Mouse (Mus musculus) left cerebral cortex, adult 8-10 months (tissue): ENCODE data around the gene P2ry6. TPM values are rescaled to one million over a fixed set of nuclear protein-coding genes. Genes with fewer than 3 reads are reported as not detected.

Source experiments
- DNase-seq, 2 experiments: peaks; one replicate each; pipeline ENCODE4 v3.0.0; 2022; ENCODE audit warnings: low spot score in 2 of 2
- total RNA-seq, 4 experiments: library from RNA; stranded (reverse); gene quantifications; 2 replicates each; pipeline ENCODE4 v1.2.4; 2022

Gene P2ry6
- 1 to 10 TPM; 2.0 to 7.4 (median 4.9) TPM for total RNA-seq

DNA sequence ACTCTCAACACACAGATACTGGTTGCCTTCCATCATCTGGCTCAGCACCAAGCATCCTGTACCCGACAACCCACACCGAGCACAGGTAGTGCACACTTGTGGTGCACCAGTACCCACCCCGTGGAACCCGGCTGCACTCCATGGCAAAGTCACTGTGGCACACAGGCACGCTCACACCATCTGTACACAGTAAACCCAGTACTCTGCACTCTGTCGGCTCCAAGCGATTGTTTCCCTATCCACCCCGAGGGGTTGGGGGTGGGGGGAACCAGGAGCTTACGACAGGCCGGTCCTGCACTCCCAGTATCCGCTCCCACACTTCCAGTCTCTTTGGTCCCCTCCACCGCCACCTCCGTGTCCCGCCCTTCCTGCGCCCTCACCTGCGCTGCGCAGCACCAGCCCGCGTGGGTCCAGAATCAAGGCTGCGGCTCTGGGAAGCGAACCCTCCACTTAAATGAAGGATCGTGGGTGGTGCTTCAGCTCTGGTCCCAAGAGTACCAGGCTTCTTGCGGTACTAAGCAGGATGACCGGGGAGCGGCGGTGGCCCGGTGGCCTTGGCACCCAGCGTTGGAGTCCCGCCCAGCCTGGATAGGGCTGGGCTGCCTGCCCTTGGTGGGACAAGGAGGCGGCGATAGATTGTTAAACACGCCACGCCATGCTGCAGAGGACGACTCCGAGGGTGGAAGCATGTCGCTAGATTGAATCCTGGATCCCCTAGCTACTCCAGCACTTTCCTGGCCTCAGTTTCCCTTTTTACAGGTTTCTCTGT lies at the start of gene P2ry6:
Gene P2ry6 (minus strand): TSS at position 515 of the 769 bp plus-strand sequence.
- no peak for DNase-seq

DNA sequence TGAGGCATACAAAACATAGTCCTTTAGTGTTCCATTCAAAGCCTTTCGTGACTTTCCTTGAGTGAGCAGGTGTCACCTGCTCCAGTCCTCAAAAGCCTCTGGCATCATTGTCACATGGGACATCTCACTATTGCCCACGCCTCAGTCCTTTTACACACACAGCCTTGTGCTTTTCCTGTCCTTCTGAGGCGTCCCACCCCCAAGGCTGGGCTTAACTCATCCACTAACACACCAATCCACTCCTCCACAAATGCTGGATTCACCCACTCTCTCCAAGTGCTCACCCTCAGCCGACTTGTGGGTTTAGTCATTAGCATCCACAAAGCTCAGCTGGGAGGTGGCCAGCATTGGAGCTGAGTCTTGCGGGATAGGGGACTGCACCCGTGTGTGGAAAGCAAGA lies 43.0 kb upstream of the P2ry6 start:
- DNase-seq, result peak in 1 of 2 experiments; percentile 57

DNA sequence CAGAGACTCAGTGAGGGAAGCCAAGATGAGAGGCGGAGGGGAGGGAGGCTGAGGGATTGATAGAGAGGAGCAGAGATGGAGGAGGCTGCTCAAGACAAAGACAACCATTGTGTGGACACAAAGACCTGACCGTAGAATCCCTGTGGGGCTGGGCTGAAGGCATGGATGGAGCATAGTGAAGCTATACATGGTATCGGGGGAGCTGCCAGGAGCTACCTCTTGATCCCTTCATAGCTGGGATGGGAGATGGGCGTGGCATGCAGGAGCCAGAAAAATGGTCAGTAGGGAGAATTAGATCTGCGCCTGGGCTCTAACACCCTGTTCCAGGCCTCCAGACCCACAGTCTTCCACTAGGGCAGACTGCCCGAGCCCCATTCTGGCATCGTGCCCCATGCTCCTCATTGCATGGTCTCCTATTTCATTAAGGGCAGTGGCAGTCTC lies 42.6 kb upstream of the P2ry6 start:
- peak in 1 of 2 experiments; percentile 13 for DNase-seq

DNA sequence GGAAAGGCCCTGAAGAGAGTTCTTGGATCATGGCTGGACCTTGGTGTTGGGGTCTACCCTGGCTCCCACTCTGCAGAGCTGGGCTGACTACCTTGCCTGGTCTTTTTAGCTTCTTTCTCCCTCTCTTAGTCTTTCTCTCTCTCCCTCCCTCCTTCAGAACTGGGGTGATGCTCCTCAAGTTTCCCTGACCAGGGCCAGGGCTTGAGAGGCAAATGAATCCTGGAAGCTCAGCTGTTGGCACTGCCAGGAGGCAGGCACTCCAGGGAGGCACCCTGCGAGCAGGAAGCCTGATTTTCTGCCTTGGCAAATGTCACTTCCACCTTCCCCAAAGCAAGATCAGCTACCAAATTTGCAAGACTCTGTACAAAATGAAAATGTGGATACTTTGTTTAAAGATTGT lies 40.5 kb upstream of the P2ry6 start:
- DNase-seq, result no peak

DNA sequence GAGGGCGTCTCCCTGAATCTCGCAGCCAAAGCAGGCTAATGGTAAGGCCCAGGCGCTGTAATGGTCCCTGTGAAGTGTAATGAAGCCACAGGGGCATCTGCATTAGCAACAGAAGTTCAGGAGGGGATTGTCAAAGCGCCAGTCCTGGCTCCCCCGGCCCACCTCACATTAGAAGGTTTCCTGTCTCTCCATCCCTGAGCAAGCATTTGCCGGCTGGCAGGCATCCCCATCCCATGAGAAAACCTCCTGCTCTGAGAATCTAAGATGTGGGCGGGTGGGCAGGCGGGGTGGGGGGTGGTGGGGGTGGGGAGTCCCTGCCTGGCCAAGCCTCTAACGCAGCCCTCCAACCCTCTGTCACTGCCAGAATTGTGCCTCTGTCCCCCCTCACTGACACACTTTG lies 39.6 kb upstream of the P2ry6 start:
- DNase-seq, result no peak

DNA sequence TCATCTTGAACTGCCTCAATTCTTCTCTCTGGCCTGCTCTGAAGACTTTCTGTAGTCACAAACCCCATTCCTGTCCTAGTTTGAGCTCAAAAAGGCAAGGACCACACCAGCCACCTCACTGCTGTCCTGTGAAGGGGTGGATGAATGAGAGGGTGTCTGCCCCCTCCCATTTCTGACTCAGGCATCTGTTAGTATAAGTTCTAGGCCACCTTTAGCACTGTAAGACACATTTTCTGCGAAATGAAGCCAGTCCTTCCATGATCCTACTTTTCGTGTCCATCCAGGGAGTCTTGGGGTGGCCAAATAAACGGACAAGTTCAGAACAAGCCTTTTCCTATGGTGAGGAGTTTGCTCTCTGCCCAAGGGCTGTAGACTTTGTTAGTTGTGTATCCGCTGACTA lies 38.1 kb upstream of the P2ry6 start, which contains the start of gene P2ry2:
Gene P2ry2 (minus strand): TSS at position 326 of the 400 bp plus-strand sequence.
- no peak for DNase-seq

DNA sequence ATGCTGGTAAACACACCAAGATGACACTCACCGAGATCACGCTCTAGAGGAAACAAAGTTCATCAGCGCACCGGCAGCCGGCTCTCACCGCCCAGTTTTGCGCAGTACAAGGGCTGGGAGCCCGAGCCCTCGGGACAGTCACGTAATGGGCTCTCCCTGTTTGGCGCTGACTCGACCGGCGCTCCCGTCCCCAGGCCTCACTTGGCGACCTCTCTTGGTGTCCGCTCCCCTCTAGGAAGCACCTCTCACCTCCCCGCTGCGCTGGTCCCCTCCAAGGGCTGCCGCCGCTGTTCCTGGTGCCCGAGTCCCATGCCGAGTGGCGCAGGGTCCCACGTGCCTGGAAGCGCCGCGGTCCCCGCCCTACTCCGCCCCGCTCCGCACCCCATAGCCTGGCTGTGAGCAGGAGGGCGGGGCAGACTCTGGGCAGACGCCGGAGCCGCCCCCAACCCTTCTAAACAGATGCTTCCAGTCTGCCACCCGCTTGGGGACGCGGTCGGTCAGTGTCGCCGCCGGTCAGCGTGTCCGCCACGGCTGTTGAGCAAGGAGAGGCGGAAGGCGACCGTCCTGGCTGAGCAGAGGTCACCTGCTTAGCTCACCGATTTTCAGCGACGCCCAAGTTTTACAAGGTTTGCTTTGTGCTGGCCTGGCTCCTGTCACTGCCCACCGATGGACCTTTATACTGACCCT lies 37.4 kb upstream of the P2ry6 start:
- peak in 1 of 2 experiments; percentile 15 for DNase-seq

DNA sequence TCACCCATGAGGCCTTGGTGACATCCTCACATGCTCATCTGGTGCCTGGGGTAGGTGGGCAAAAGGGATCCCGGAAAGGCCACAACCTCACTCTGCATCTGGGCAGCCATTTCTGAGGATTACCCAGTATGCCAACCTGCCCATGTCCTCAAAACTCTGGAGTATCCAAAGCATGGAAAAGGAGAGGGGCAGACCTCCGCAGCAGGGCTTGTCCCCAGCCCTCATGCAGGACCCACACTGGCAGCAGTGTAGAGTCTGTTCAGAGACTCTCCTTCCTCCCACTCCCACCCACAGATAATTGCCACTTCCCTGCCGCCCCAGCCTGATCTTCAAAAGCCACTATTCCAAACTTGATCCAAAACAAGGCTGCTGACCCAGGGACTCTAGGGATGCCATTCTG lies 36.3 kb upstream of the P2ry6 start:
- no peak for DNase-seq

DNA sequence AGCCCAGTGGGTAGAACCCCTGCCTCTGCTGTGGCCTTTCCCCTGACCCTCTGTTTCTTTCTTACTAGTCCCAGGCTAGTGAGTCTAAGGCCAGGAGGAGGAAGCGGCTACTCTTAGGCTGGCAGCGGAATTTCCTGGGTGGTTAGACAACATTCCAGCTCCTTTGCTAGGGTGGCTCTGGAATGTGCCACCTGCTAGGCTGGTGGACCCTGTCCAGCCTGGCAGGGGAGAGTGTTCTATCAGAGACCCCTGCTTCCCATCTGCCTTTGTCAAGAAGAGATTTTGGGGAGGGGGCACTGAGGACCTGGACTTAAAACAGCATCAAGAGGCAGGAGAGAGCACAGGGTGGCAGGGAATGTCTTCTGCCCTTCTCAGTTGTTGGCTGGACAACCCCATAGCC lies 31.8 kb upstream of the P2ry6 start:
- no peak for DNase-seq

DNA sequence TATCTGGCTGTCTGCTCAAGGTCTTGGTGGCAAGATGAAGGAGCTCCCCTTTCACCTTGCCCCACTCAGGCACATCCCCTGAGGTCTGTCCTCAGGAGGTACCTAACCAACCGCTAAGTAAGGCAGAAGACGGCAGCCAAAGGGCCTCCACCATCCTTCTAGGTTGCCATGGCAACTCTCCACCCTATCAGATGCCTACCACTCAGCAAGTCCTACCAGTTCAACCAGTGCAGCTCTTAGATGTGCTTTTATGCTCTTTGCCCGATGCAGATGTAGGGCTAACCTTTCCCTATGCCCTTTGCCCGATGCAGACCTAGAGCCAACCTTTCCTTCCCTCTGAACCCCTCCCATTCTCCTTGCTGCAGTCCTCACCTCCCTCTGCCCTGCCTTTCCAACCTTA lies 30.7 kb upstream of the P2ry6 start:
- peak in 1 of 2 experiments; percentile 17 for DNase-seq

DNA sequence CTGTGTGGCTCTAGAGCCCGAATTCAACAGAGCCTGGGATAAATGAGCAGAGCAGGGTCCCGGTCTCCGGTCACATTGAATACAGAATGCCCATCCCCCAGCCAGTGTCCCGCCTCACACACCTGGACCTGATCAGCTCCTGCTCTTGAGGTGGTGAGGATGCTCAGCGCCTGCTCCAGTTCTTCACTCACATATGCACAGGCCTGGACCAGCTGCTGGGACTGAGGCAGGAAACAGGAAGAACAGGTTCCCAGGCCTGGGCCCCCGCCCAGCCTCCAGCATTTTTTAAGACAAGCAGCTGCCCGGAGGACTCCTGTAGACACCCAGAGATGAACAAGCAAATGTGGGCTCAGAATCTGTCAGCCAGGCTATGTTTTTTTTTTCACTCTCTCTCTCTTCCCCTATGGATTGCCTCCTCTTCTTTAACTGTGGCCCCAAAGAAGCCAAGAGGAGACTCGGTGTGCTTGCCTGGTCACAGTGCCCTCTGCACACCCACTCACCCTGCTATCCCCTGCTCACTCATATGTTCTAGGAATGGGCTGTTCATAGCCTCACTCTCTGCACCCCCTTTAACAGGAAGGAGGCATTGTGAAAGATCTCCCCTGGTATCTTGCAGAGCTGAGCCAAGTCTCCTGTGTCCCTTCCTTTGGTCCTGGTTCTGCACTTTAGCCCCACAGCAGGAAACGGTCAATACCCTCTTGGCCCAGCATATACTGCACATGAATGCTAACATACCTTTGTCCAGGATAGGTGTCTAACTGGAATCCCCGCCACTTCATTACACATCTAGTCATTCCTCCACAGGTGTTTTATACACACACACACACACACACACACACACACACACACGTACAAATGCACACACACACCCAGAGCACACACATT lies 29.2 kb upstream of the P2ry6 start:
- DNase-seq, result no peak

DNA sequence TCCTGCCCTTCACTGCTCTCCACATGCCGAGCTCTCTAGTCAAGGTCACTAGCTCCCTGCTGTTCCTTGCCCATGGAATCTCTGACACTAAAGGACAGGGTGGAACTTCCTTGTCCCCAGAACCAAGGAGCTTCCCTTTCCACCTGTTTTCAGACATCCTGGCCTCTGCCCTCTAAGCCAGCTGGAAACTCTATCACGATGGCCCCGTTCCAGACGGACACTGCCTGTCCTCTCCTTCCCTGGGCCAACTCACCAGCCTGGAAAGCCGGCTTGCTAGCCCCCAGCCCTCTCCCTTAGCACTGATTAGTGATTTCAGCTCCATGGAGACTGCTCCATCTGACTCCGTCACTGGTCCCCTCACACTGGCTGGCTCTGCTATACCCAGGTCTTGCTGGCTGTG lies 27.8 kb upstream of the P2ry6 start:
- DNase-seq, result no peak

DNA sequence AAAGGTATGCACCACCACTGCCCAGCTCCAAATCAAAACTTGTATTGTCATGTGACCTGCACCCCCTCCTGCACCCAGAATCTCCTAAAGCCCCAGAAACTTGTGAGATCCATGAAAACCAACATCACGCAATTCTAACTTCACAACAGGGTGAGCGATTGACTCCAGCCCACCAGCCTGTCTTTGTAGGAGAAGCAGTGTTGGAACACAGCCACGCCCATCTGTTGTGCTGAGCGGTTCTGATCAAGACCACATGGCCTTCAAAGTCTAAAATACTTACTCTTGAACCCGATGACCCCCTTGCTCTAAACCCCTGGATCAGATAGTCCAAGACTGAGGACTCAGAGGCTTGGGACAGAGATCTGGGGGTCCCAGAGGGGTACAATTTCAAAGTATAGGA lies 25.2 kb upstream of the P2ry6 start:
- no peak for DNase-seq

DNA sequence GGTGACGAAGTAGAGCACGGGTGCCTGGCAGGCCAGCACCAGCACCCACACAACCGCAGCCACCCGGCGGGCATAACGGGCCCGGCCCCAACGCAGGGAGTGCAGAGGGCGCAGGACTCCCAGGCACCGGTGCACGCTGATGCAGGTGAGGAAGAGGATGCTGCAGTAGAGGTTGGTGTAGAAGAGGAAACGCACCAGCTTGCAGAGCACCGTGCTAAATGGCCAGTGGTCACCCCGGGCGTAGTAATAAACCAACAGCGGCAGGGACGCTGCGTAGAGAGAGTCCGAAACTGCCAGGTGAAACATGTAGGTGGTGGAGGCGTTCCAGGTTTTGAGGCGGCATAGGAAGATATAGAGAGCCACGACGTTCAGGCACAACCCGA lies 24.1 kb upstream of the P2ry6 start:
- no peak for DNase-seq

DNA sequence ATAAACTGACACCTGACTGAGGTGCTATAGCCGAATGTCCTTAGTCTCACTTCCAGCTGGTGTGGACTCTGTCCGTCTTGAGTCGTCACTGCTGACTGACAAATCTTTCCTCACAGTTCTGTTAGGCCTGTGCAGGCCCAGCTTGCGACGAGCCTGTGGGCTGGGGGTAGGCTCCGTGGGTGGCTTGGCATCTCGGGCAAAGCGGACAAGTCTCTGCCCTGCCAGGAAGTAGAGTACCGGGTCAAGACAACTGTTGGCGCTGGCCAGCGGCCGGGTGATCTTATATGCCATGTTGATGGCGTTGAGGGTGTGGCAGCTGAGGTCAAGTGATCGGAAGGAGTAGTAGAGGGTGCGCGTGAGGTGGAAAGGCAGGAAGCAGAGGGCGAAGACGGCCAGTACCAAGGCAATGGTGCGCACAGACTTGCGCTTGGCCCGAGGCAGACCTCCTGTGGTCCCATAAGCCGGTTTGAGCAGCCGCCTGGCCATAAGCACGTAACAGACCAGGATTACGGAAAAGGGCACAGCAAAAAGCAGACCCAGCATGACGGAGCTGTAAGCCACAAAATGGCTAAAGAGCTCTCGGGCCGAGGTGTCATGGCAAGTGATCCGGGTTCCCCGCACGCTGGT lies 23.6 kb upstream of the P2ry6 start:
- no peak for DNase-seq

DNA sequence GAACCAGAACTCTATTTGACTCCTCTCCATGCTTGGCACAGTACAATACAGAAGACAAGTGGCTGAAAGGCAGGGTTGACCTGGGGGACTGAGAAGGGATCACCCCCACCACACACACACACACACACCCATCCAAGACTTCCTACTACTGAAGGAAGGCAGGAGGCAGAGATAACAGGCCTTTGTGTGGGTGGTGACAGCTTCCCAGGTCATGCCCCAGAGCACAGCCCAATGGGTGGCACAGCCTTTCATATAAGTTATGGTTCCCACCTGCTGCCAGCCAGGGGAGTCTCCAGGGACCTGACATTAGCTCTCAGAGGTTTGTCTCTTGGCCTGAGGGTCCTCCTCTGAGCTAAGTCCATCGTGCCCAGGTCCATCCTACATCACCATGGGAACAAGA lies 22.8 kb upstream of the P2ry6 start:
- no peak for DNase-seq

DNA sequence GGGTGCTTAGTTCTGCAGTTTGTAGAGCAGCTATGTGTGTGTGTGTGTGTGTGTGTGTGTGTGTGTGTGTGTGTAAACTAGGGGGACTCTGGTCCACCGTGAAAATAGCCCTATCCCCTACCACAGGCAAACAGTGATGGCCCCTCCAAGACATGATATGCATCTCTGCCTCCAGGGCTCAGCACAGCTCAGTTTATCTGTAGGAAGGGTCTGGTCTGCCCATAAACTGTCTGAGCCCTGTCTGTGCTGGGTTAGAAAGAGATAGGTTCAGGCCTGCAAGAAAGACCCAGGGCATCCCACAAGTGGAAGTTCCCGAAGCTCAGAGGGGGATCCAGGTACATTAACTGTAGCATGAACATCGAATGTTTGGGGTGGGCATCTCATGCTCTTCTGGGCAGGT lies 21.5 kb upstream of the P2ry6 start:
- no peak for DNase-seq

DNA sequence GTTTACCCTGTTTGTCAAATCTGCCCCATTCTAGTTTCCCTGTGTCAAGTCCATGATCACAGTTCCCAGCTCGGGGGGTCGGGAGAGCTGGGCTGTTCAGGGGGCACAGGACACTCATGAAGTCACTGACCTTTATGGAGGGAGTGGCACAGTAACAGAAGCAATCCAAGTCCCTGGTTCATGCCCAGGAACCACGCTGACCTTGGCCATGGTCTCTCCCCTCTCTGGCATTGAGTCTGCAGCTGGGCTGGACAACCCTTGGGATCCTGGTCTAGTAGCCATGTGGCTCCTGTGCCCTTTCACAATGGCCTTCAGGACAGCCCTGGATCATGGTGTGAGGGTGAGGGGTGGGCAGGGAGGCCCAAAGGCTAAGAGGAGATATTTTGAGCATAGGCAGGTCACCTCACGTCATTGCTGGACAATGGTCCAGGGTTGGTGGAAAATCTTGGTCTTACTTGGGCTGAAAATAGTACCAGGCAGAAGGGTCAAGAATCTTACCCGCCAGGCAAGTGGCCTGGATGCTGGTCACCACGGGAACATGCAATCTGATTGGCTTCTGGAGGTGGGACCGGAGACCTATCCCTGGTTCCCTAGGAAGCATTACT lies 20.9 kb upstream of the P2ry6 start:
- no peak for DNase-seq

DNA sequence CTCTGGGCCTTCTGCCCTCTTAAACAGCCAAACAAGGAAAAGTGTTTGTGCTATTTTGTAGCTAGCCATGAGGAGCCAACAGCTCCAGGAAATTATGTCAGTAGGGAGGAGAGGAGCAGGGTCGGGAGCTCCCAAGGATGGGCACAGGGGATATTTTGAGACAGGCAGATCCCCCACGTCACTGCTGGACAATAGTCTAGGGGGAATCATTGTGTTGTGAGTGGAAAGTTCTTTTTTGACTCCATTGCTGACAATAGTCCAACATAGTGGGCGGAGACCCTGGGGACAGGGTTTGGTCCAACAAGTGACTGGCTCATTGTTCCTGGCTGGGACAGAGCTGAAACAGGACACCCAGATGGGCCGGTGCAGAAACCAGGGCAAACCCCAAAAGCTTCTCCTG lies 18.7 kb upstream of the P2ry6 start:
- no peak for DNase-seq

DNA sequence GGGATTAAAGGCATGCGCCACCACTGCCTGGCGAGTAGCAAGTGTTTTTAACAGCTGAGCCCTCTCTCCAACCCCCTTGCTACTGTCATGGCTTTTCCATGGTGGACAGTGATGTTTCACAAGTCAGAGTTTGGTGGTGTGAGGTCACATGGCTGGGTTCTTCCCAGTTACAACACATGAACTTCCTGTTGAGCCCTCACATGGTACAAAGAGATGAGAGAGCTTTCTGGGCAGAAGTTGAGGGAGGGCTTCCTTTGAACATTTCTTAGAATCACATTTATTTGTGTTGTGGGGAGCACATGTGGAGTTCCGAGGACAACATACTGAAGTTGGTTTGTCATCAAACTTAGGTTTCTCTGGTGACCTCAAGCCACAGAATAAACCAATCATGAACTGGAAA lies 17.5 kb upstream of the P2ry6 start:
- no peak for DNase-seq
